Mouse (Mus musculus): ENCODE measurements around the gene Gm11096.

Gene Gm11096

GRCm38 (mm10) chr17:81480351-81481161, 39.0 kb downstream of the Gm11096 start:
- no peak for DNase-seq (ENCODE audit: low spot score in 2 of 2)

GRCm38 (mm10) chr17:81481843-81482490, 40.4 kb downstream of the Gm11096 start:
- no peak for DNase-seq (ENCODE audit: low spot score in 2 of 2)

GRCm38 (mm10) chr17:81486388-81486787, 44.8 kb downstream of the Gm11096 start:
- no peak for DNase-seq (ENCODE audit: low spot score in 2 of 2)
